Mouse (Mus musculus): Measurements from ENCODE around the gene Ppp1ca. TPM values are rescaled to one million over a fixed set of nuclear protein-coding genes. Genes with fewer than 3 reads are reported as not detected.

Gene Ppp1ca
- polyA plus RNA-seq, 1 experiment from 2014 or later = 1,000 TPM

GRCm38 (mm10) chr19:4180411-4180810, 11.5 kb upstream of the Ppp1ca start:
- H3K4me1 ChIP-seq = peaks cover 29% of the 10 kb centered on the region
- H3K27me3 ChIP-seq (replicated peaks; ENCODE audit: low read depth, poor library complexity, severe bottlenecking) = no peaks in the 10 kb centered on the region; the same call in 1 of the 2 replicates
- H3K27ac ChIP-seq (replicated peaks) = no peak overlapping the region
- H3K4me3 ChIP-seq = no peak overlapping the region
- no peak for DNase-seq (ENCODE audit: low spot score)
- WGBS = 89% methylated on average over 7 of the region's 7 CpGs
- no peaks in the 10 kb centered on the region for H3K9me3 ChIP-seq
- no peaks in the 10 kb centered on the region for H3K36me3 ChIP-seq (replicated peaks)

- 46% methylated on average over 3 of the region's 3 CpGs for WGBS
- DNase-seq (ENCODE audit: low spot score) = no peak
- H3K4me3 ChIP-seq = no peak overlapping the region
- H3K36me3 ChIP-seq (replicated peaks) = no peaks in the 10 kb centered on the region
- no peaks in the 10 kb centered on the region for H3K9me3 ChIP-seq
- peaks cover 27% of the 10 kb centered on the region for H3K4me1 ChIP-seq
- no peak overlapping the region for H3K27ac ChIP-seq (replicated peaks)
- no peaks in the 10 kb centered on the region; the same call in 1 of the 2 replicates for H3K27me3 ChIP-seq (replicated peaks; ENCODE audit: low read depth, poor library complexity, severe bottlenecking)
Observed at GRCm38 (mm10) chr19:4181892-4182291, 10.0 kb upstream of the Ppp1ca start.

GRCm38 (mm10) chr19:4183689-4184088, 8.2 kb upstream of the Ppp1ca start:
- no peak for DNase-seq (ENCODE audit: low spot score)
- H3K36me3 ChIP-seq (replicated peaks) = no peaks in the 10 kb centered on the region
- WGBS = 75% methylated on average over 2 of the region's 2 CpGs
- no peaks in the 10 kb centered on the region; the same call in 1 of the 2 replicates for H3K27me3 ChIP-seq (replicated peaks; ENCODE audit: low read depth, poor library complexity, severe bottlenecking)
- H3K27ac ChIP-seq (replicated peaks) = 0 out of 2 replicates have a peak overlapping the region, but pooled peaks have one; percentile 15
- H3K4me3 ChIP-seq = no peak overlapping the region
- H3K4me1 ChIP-seq = peaks cover 27% of the 10 kb centered on the region
- H3K9me3 ChIP-seq = no peaks in the 10 kb centered on the region

GRCm38 (mm10) chr19:4184976-4185975, 6.6 kb upstream of the Ppp1ca start:
- H3K9me3 ChIP-seq = no peaks in the 10 kb centered on the region
- no peaks in the 10 kb centered on the region; the same call in 1 of the 2 replicates for H3K27me3 ChIP-seq (replicated peaks; ENCODE audit: low read depth, poor library complexity, severe bottlenecking)
- H3K4me3 ChIP-seq = peak overlapping the region; percentile 11; the same call in 1 of the 2 replicates
- no peaks in the 10 kb centered on the region for H3K36me3 ChIP-seq (replicated peaks)
- H3K27ac ChIP-seq (replicated peaks) = peak overlapping the region; percentile 65
- peaks cover 27% of the 10 kb centered on the region for H3K4me1 ChIP-seq
- WGBS = 61% methylated on average over 15 of the region's 15 CpGs
- no peak for DNase-seq (ENCODE audit: low spot score)

GRCm38 (mm10) chr19:4187303-4187702, 4.6 kb upstream of the Ppp1ca start:
- Histone ChIP-seq H3K4me1 (peaks cover 34% of the 10 kb centered on the region), H3K27me3 (replicated peaks; ENCODE audit: low read depth, poor library complexity, severe bottlenecking) (no peaks in the 10 kb centered on the region; the same call in 1 of the 2 replicates), H3K27ac (replicated peaks) (no peak overlapping the region), H3K4me3 (no peak overlapping the region), H3K9me3 (no peaks in the 10 kb centered on the region), H3K36me3 (replicated peaks) (no peaks in the 10 kb centered on the region)
- no peak for DNase-seq (ENCODE audit: low spot score)
- WGBS = 75% methylated on average over 3 of the region's 3 CpGs

- WGBS = 88% methylated on average over 12 of the region's 12 CpGs
- Histone ChIP-seq H3K4me3 (no peak overlapping the region), H3K9me3 (no peaks in the 10 kb centered on the region), H3K4me1 (peaks cover 43% of the 10 kb centered on the region), H3K27me3 (replicated peaks; ENCODE audit: low read depth, poor library complexity, severe bottlenecking) (no peaks in the 10 kb centered on the region; the same call in 1 of the 2 replicates), H3K36me3 (replicated peaks) (peaks cover 13% of the 10 kb centered on the region), H3K27ac (replicated peaks) (no peak overlapping the region)
- no peak for DNase-seq (ENCODE audit: low spot score)
Observed at GRCm38 (mm10) chr19:4189051-4189620, 2.7 kb upstream of the Ppp1ca start.

- Histone ChIP-seq H3K27ac (replicated peaks) (peak within 1 kb of the TSS; percentile 97), H3K27me3 (replicated peaks; ENCODE audit: low read depth, poor library complexity, severe bottlenecking) (no peaks in the 10 kb centered on the region; the same call in 1 of the 2 replicates), H3K4me1 (peaks cover 37% of the 10 kb centered on the region), H3K36me3 (replicated peaks) (peaks cover 30% of the 10 kb centered on the region), H3K9me3 (no peaks in the 10 kb centered on the region), H3K4me3 (peak within 1 kb of the TSS; percentile 97)
- WGBS = 73% methylated on average over 4 of the region's 4 CpGs
- no peak for DNase-seq (ENCODE audit: low spot score)
Observed at GRCm38 (mm10) chr19:4190831-4191334, 982 bp upstream of the Ppp1ca start, which contains the start of gene Tbc1d10c. Tbc1d10c (minus strand) TSS chr19:4191284.

GRCm38 (mm10) chr19:4192251-4192985, 553 bp downstream of the Ppp1ca start:
- H3K4me1 ChIP-seq = peaks cover 52% of the 10 kb centered on the region
- H3K9me3 ChIP-seq = no peaks in the 10 kb centered on the region
- H3K27me3 ChIP-seq (replicated peaks; ENCODE audit: low read depth, poor library complexity, severe bottlenecking) = no peaks in the 10 kb centered on the region; the same call in 1 of the 2 replicates
- H3K36me3 ChIP-seq (replicated peaks) = peaks cover 46% of the 10 kb centered on the region
- H3K27ac ChIP-seq (replicated peaks) = peak overlapping the region; percentile 97
- under 1% methylated on average over 52 of the region's 52 CpGs for WGBS
- peak overlapping the region; percentile 97 for H3K4me3 ChIP-seq
- no peak for DNase-seq (ENCODE audit: low spot score)

GRCm38 (mm10) chr19:4193129-4193528, 1.3 kb downstream of the Ppp1ca start:
- 74% methylated on average over 6 of the region's 6 CpGs for WGBS
- Histone ChIP-seq H3K27ac (replicated peaks) (peak overlapping the region; percentile 97), H3K4me3 (peak overlapping the region; percentile 97), H3K27me3 (replicated peaks; ENCODE audit: low read depth, poor library complexity, severe bottlenecking) (no peaks in the 10 kb centered on the region; the same call in 1 of the 2 replicates), H3K9me3 (no peaks in the 10 kb centered on the region), H3K4me1 (peaks cover 53% of the 10 kb centered on the region), H3K36me3 (replicated peaks) (peaks cover 53% of the 10 kb centered on the region)
- no peak for DNase-seq (ENCODE audit: low spot score)

- Histone ChIP-seq H3K4me3 (peak overlapping the region; percentile 97), H3K36me3 (replicated peaks) (peaks cover 63% of the 10 kb centered on the region), H3K4me1 (peaks cover 55% of the 10 kb centered on the region), H3K9me3 (no peaks in the 10 kb centered on the region), H3K27me3 (replicated peaks; ENCODE audit: low read depth, poor library complexity, severe bottlenecking) (no peaks in the 10 kb centered on the region), H3K27ac (replicated peaks) (no peak overlapping the region)
- DNase-seq (ENCODE audit: low spot score) = no peak
- 93% methylated on average over 8 of the region's 8 CpGs for WGBS
Observed at GRCm38 (mm10) chr19:4194021-4194724, 2.3 kb downstream of the Ppp1ca start.

- 82% methylated on average over 12 of the region's 12 CpGs for WGBS
- no peak for DNase-seq (ENCODE audit: low spot score)
Observed at GRCm38 (mm10) chr19:4194776-4195650, 3.1 kb downstream of the Ppp1ca start.

More at GRCm38 (mm10) chr19:4194776-4195650, 3.1 kb downstream of the Ppp1ca start:
- Histone ChIP-seq H3K4me3 (no peak overlapping the region; the same call in 1 of the 2 replicates), H3K27ac (replicated peaks) (no peak overlapping the region), H3K4me1 (peaks cover 62% of the 10 kb centered on the region), H3K27me3 (replicated peaks; ENCODE audit: low read depth, poor library complexity, severe bottlenecking) (no peaks in the 10 kb centered on the region), H3K9me3 (no peaks in the 10 kb centered on the region), H3K36me3 (replicated peaks) (peaks cover 71% of the 10 kb centered on the region)

Data from embryonic facial prominence, embryonic 10.5 days (tissue).